Mouse (Mus musculus) lung, postnatal 0 days (tissue): ENCODE results near the gene Rad51b. TPM values are rescaled to one million over a fixed set of nuclear protein-coding genes. Genes with fewer than 3 reads are reported as not detected.

Source experiments
- ATAC-seq: fragments of 200-750 bp; cut with Nextera tagmentation; 2 replicates; pipeline ENCODE4 v1.8.0; 2017; ENCODE audit warnings: moderate library complexity
- DNase-seq: peaks from one replicate; pipeline ENCODE4 v3.0.0-alpha.2; 2016; ENCODE audit warnings: low spot score
- H3K27ac ChIP-seq: fragments of 300-500 bp; sonication (generic); 2 replicates; pipeline ENCODE4 v1.5.1; 2014; ENCODE audit warnings: antibody characterized with exemption, mild to moderate bottlenecking, low read length, mixed read lengths
- H3K27me3 ChIP-seq: fragments of 300-500 bp; sonication (generic); replicated peaks from 2 replicates; pipeline ENCODE4 v1.6.1; 2014; ENCODE audit warnings: low read length, mixed read lengths; ENCODE audit not compliant: insufficient read depth
- H3K36me3 ChIP-seq: fragments of 300-500 bp; sonication (generic); 2 replicates; pipeline ENCODE4 v1.6.1; 2014; ENCODE audit warnings: low read length, mixed read lengths; ENCODE audit not compliant: insufficient read depth
- H3K4me1 ChIP-seq: fragments of 300-500 bp; sonication (generic); 2 replicates; pipeline ENCODE4 v1.6.1; 2014; ENCODE audit warnings: antibody characterized with exemption, low read depth, low read length, mixed read lengths; ENCODE audit not compliant: insufficient read depth
- H3K4me2 ChIP-seq: fragments of 300-500 bp; sonication (generic); replicated peaks from 2 replicates; pipeline ENCODE4 v1.6.1; 2014; ENCODE audit warnings: low read depth, mild to moderate bottlenecking, low read length, moderate library complexity, mixed read lengths
- H3K4me3 ChIP-seq: fragments of 300-500 bp; sonication (generic); 2 replicates; pipeline ENCODE4 v1.5.1; 2014; ENCODE audit warnings: low read depth, low read length
- H3K9ac ChIP-seq: fragments of 300-500 bp; sonication (generic); replicated peaks from 2 replicates; pipeline ENCODE4 v1.6.1; 2014; ENCODE audit warnings: low read depth, mild to moderate bottlenecking
- H3K9me3 ChIP-seq: fragments of 300-500 bp; sonication (generic); 2 replicates; pipeline ENCODE4 v1.6.1; 2016; ENCODE audit warnings: low read length, mixed read lengths
- CTCF ChIP-seq: IDR thresholded peaks from 2 replicates; pipeline ENCODE4 v1.5.1; 2016; ENCODE audit warnings: antibody characterized with exemption, mild to moderate bottlenecking
- EP300 ChIP-seq: IDR thresholded peaks from 2 replicates; pipeline ENCODE4 v1.6.1; 2016; ENCODE audit warnings: antibody characterized with exemption, mild to moderate bottlenecking, control low read depth
- WGBS: fragments of 180-500 bp; shearing (Covaris S2); extraction: QIAGEN DNeasy Blood & Tissue Kit; methylation state at CpG from one replicate; pipeline ENCODE4 v1.1.7; 2014; 5-methylcytosine and 5-hydroxymethylcytosine counted together
- polyA plus RNA-seq: library from polyadenylated mRNA; unstranded; fragments of >200 nt; fragmentation: Nextera tagmentation; extraction: Ambion mirVana; gene quantifications from 2 replicates; pipeline ENCODE4 v1.2.1, GENCODE M21; 2015

Gene Rad51b
- polyA plus RNA-seq, 1 experiment from 2014 or later: 1.3 TPM

DNA sequence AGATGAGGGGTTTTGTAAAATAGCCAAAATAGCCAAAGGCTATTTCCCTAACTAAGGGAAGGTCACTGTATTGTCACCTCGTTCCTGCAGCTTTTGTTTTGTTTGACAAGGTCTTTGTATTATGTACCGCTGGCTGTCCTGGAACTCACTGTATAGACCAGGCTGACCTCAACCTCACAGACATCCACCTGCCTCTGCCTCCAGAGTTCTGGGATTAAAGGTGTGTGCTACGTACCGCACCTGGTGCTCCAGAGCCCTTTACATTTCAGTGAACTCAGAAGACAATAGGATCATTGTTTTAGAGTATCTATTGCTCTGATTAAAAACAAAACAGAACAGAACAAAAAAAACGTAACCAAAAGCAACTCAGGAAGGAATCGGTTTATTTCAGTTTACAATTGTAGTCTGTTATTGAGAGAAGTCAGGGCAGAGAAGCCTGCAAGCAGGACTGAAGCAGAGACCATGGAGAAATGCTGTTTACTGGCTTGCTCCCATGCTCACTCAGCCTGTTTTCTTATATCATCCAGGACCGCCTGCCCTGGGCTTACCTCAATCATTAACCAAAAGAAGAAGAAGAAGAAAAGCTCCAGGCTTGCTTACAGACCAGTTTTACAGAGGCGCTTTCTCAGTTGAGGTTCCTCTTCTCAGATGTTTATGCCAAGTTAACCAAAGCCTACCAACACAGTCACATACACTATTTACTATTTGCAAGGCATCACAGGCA, 251.7 kb downstream of the Rad51b start:
- Histone ChIP-seq H3K9me3 (no peaks in the 10 kb centered on the region), H3K4me3 (no peak overlapping the region), H3K27ac (no peak overlapping the region; the same call in 1 of the 2 replicates), H3K4me2 (no peak overlapping the region), H3K36me3 (no peaks in the 10 kb centered on the region), H3K27me3 (no peaks in the 10 kb centered on the region), H3K9ac (no peak overlapping the region), H3K4me1 (peaks cover 10% of the 10 kb centered on the region; the same call in 1 of the 2 replicates)
- ATAC-seq (no peak), DNase-seq (no peak)
- TF ChIP-seq CTCF (no peak), EP300 (no peak)
- WGBS: 70% methylated on average over 8 of the region's 8 CpGs

DNA sequence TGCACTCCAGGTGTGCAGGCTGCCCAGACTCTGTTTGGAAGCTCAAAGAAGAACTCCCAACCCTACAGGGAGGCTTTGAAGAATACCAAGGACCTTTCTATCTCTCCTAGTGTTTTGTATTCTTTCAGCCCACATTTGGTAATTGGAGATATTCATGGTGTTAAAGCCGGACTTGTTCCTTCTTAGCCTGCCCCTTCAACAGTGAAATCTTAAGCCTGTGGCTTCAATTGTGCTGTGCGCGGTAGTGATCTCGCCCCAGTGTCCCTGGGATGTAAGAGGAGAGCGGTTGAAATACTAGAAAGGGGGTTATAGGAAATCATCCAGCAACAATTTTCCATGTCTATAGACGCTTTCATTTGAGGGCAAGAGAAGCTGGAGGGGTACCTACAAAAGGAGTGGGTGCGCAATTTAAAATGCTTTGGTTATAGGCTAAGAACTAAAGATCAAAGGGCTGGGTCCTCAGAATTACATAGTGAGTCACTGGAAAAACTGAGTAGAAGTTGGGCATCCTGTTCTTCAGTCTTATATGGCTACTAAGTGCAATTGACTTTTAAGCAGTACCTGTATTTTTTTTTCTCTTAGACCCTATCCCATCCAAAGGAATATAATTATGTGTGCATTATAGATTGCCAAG, 253.1 kb downstream of the Rad51b start:
- H3K9me3 ChIP-seq: no peaks in the 10 kb centered on the region
- no peak for TF ChIP-seq CTCF
- no peak for TF ChIP-seq EP300
- H3K4me1 ChIP-seq: peaks cover 10% of the 10 kb centered on the region; the same call in 1 of the 2 replicates
- H3K4me2 ChIP-seq: no peak overlapping the region
- ATAC-seq (no peak), DNase-seq (no peak)
- H3K27ac ChIP-seq: no peak overlapping the region
- no peak overlapping the region for H3K9ac ChIP-seq
- H3K36me3 ChIP-seq: no peaks in the 10 kb centered on the region
- H3K27me3 ChIP-seq: no peaks in the 10 kb centered on the region
- 95% methylated on average over 7 of the region's 7 CpGs for WGBS
- no peak overlapping the region for H3K4me3 ChIP-seq

GRCm38 (mm10) chr12:79551274-79551673, 254.2 kb downstream of the Rad51b start:
- DNase-seq: no peak
- H3K27ac ChIP-seq: no peak overlapping the region
- no peak for ATAC-seq
- no peaks in the 10 kb centered on the region for H3K27me3 ChIP-seq
- H3K4me1 ChIP-seq: peaks cover 10% of the 10 kb centered on the region; the same call in 1 of the 2 replicates
- no peak overlapping the region for H3K4me2 ChIP-seq
- H3K9ac ChIP-seq: no peak overlapping the region
- H3K9me3 ChIP-seq: no peaks in the 10 kb centered on the region
- H3K36me3 ChIP-seq: no peaks in the 10 kb centered on the region
- no peak overlapping the region for H3K4me3 ChIP-seq
- TF ChIP-seq EP300 (peak; percentile 56; the same call in 1 of the 2 replicates), CTCF (no peak)
- 77% methylated on average over 1 of the region's 1 CpGs for WGBS

DNA sequence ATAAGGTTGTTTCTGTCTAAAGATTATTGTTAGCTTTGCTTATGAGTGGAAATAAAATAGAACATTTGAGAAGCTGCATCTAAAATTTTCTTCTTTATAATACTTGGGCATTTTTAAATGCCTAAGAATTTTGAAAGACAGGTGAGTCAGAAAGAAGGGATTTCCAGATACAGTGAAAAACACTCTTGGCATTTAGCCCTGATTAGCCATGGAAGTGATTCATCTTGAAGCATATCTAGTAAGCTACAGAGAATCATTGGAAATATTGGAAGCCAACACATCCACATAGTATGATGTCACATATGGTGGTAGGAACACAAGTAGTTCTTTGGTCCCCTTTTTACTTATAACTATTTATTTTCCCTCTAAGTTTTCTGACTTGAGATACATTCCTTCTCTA, 256.0 kb downstream of the Rad51b start:
- TF ChIP-seq CTCF (no peak), EP300 (no peak)
- H3K27ac ChIP-seq: no peak overlapping the region
- no peak for DNase-seq
- H3K9me3 ChIP-seq: no peaks in the 10 kb centered on the region
- H3K9ac ChIP-seq: no peak overlapping the region
- H3K4me1 ChIP-seq: peaks cover 3% of the 10 kb centered on the region; the same call in 1 of the 2 replicates
- no peaks in the 10 kb centered on the region for H3K27me3 ChIP-seq
- H3K4me2 ChIP-seq: no peak overlapping the region
- ATAC-seq: no peak
- H3K4me3 ChIP-seq: no peak overlapping the region
- no peaks in the 10 kb centered on the region for H3K36me3 ChIP-seq

DNA sequence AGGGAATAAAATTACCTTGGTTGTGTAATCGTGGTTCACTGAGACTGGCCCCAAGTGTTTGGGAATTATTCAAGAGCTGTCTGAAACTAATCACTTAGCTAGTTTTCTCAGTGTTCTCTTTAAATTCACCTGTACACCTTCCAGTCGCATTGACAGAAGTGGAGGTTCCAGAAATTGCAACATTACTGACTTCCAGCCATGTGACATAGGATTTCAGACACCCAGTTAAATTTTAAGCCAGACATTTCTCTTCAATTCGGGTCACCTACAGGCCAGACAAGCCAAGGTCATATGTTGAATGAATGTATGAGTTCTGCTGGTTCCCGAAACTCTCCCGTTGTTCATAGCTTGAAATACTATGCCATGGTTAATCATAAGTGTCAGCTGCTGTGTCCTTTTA, 260.8 kb downstream of the Rad51b start:
- H3K9ac ChIP-seq: no peak overlapping the region
- ATAC-seq: peak; percentile 71
- peaks cover 3% of the 10 kb centered on the region; the same call in 1 of the 2 replicates for H3K4me1 ChIP-seq
- H3K4me3 ChIP-seq: no peak overlapping the region
- no peak for TF ChIP-seq CTCF
- peak; percentile 78 for TF ChIP-seq EP300
- no peak overlapping the region for H3K4me2 ChIP-seq
- 48% methylated on average over 5 of the region's 5 CpGs for WGBS
- 0 out of 2 replicates have a peak overlapping the region, but pooled peaks have one; percentile 14 for H3K27ac ChIP-seq
- no peaks in the 10 kb centered on the region for H3K9me3 ChIP-seq
- H3K27me3 ChIP-seq: no peaks in the 10 kb centered on the region
- H3K36me3 ChIP-seq: no peaks in the 10 kb centered on the region
- peak; percentile 77 for DNase-seq

DNA sequence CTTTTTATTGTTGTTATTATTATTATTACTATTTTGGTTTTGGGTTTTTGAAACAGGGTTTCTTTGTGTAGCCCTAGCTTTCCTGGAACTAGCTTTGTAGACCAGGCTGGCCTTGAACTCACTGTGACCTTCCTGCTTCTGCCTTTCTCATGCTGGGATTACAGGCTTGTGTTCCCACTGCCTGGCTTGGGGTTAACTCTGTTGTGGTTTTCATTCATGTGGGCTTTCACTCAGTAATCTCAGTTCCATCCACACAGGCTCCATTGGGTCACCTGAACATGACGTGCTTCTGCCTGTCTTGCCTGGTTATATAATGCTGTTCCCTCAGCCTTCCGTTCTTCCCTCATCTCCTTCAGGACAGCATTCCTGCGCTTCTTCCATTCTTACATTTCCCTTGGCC, 261.6 kb downstream of the Rad51b start:
- DNase-seq: no peak
- Histone ChIP-seq H3K4me1 (peaks cover 3% of the 10 kb centered on the region; the same call in 1 of the 2 replicates), H3K36me3 (no peaks in the 10 kb centered on the region), H3K9ac (no peak overlapping the region), H3K4me3 (no peak overlapping the region), H3K27ac (peak overlapping the region; percentile 51), H3K4me2 (no peak overlapping the region), H3K9me3 (no peaks in the 10 kb centered on the region), H3K27me3 (no peaks in the 10 kb centered on the region)
- no peak for ATAC-seq
- TF ChIP-seq EP300 (no peak), CTCF (no peak)
- 75% methylated on average over 3 of the region's 3 CpGs for WGBS
